Mouse (Mus musculus) T-helper 1 cell (primary cell): Measurements from ENCODE around the gene Ilf3.

ENCODE experiments used
- in situ Hi-C: fragments of 300-600 bp; cut with MboI, MseI; formaldehyde crosslinking; loops from one replicate; pipeline ENCODE4 v1.15.1; 2025; ENCODE audit warnings: high pct_unique_total_duplicates

Gene Ilf3

GRCm38 (mm10) chr9:21402764-21403253 lies 35.1 kb downstream of the Ilf3 start:
- in situ Hi-C loops, result no loop called here

- in situ Hi-C loops, result no loop called here
These were observed 36.1 kb downstream of the Ilf3 start for GRCm38 (mm10) chr9:21403745-21404144.

- in situ Hi-C loops, result loop anchor here (5.0 kb wide), 1 partner anchor 33 kb away; no protein-coding TSS in a partner anchor
These were observed 37.9 kb downstream of the Ilf3 start for GRCm38 (mm10) chr9:21405525-21405924.

GRCm38 (mm10) chr9:21407951-21408350 lies 40.3 kb downstream of the Ilf3 start:
- in situ Hi-C loops, result loop anchor here (5.0 kb wide), 1 partner anchor 36 kb away; no protein-coding TSS in a partner anchor

- in situ Hi-C loops, result loop anchor here (5.0 kb wide), 1 partner anchor 36 kb away; no protein-coding TSS in a partner anchor
These were observed 41.0 kb downstream of the Ilf3 start for GRCm38 (mm10) chr9:21408624-21409023.

GRCm38 (mm10) chr9:21409592-21410317 lies 42.1 kb downstream of the Ilf3 start:
- in situ Hi-C loops, result loop anchor here (5.0 kb wide), 1 partner anchor 37 kb away; no protein-coding TSS in a partner anchor

- in situ Hi-C loops, result no loop called here
These were observed 44.2 kb downstream of the Ilf3 start, which contains the start of gene Qtrt1 for GRCm38 (mm10) chr9:21411669-21412550. TSS of gene Qtrt1 (plus strand) at chr9:21411837.

GRCm38 (mm10) chr9:21417866-21418265 lies 50.2 kb downstream of the Ilf3 start:
- in situ Hi-C loops, result no loop called here

- in situ Hi-C loops, result no loop called here
These were observed 52.0 kb downstream of the Ilf3 start for GRCm38 (mm10) chr9:21419646-21420045.

- in situ Hi-C loops, result loop anchor here (5.0 kb wide), 1 partner anchor 58 kb away; the partner anchor contains the start of gene Ilf3
These were observed 57.2 kb downstream of the Ilf3 start, which contains the start of gene Dnm2 for GRCm38 (mm10) chr9:21424631-21425555. TSS of gene Dnm2 (plus strand) at chr9:21424908.

- in situ Hi-C loops, result loop anchor here (5.0 kb wide), 1 partner anchor 58 kb away; the partner anchor contains the start of gene Ilf3
These were observed 57.9 kb downstream of the Ilf3 start for GRCm38 (mm10) chr9:21425556-21425945.

- in situ Hi-C loops, result loop anchor here (5.0 kb wide), 1 partner anchor 59 kb away; the partner anchor contains the start of gene Ilf3
These were observed 58.3 kb downstream of the Ilf3 start for GRCm38 (mm10) chr9:21426013-21426412.

- in situ Hi-C loops, result loop anchor here (5.0 kb wide), 1 partner anchor 59 kb away; the partner anchor contains the start of gene Ilf3
These were observed 58.9 kb downstream of the Ilf3 start for GRCm38 (mm10) chr9:21426525-21426924.

- in situ Hi-C loops, result loop anchor here (5.0 kb wide), 1 partner anchor 60 kb away; the partner anchor contains the start of gene Ilf3
These were observed 60.1 kb downstream of the Ilf3 start for GRCm38 (mm10) chr9:21427773-21428172.

GRCm38 (mm10) chr9:21428178-21428577 lies 60.5 kb downstream of the Ilf3 start:
- in situ Hi-C loops, result loop anchor here (5.0 kb wide), 1 partner anchor 61 kb away; the partner anchor contains the start of gene Ilf3

- in situ Hi-C loops, result no loop called here
These were observed 63.1 kb downstream of the Ilf3 start for GRCm38 (mm10) chr9:21430724-21431123.

GRCm38 (mm10) chr9:21432066-21432465 lies 64.4 kb downstream of the Ilf3 start:
- in situ Hi-C loops, result no loop called here

GRCm38 (mm10) chr9:21433766-21434165 lies 66.1 kb downstream of the Ilf3 start:
- in situ Hi-C loops, result no loop called here

- in situ Hi-C loops, result no loop called here
These were observed 66.7 kb downstream of the Ilf3 start for GRCm38 (mm10) chr9:21434410-21434809.
